Mouse (Mus musculus): Measurements from ENCODE around the gene Cdc42bpb. TPM values are rescaled to one million over a fixed set of nuclear protein-coding genes. Genes with fewer than 3 reads are reported as not detected.

The Cdc42bpb gene
- polyA plus RNA-seq, 1 experiment = 250 TPM

DNA sequence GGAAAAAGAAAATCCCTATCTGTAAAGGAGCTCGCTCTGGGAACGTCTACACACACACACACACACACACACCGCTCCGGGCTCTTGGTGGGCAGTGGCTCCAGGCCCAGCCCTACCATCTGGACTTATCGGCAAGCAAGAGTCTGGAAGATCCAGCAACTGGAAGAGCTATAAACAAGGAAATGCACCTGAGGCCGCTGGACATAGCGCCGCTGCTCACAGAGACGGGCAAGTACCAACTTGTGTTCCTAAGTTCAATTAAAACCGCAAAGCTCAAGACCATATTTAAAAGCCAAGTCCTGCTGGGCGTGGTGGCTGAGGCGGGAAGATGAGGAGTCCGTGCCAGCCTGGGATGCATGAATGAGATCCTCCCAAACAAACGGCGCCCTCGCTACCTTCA is 16.8 kb downstream of the Cdc42bpb start:
- TF ChIP-seq POLR2A (IDR thresholded peaks at IDR 0.05; ENCODE audit: borderline replicate concordance, extremely low read depth, insufficient read depth, insufficient read length, poor library complexity, severe bottlenecking) (no peak), CTCF (IDR thresholded peaks at IDR 0.05; ENCODE audit: borderline replicate concordance, extremely low read depth, insufficient read depth, insufficient read length) (no peak)
- DNase-seq (ENCODE audit: low read depth) = peak; percentile 49

DNA sequence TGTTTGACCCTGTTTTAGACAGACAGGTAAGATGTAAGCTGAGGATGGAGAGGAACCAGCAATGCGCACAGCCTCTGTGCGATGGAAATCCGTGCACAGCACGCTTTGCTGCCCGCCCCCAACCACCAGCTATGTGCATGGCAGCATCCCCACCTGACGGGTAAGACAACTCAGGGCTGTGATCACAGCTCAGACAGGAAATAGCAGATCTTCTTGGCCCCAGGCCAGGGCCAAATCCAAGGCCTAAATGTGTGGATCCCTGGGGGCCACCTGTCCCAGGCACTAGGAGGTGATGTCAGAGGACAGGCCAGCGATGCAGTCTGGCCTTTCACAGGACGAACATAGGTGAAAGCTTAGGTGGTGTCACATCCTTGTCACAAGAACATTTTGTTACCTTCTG is 21.3 kb downstream of the Cdc42bpb start:
- TF ChIP-seq POLR2A (IDR thresholded peaks at IDR 0.05; ENCODE audit: borderline replicate concordance, extremely low read depth, insufficient read depth, insufficient read length, poor library complexity, severe bottlenecking) = no peak
- no peak for TF ChIP-seq CTCF (IDR thresholded peaks at IDR 0.05; ENCODE audit: borderline replicate concordance, extremely low read depth, insufficient read depth, insufficient read length)
- DNase-seq (ENCODE audit: low read depth) = no peak

- DNase-seq (ENCODE audit: low read depth) = no peak
- TF ChIP-seq POLR2A (IDR thresholded peaks at IDR 0.05; ENCODE audit: borderline replicate concordance, extremely low read depth, insufficient read depth, insufficient read length, poor library complexity, severe bottlenecking) (no peak), CTCF (IDR thresholded peaks at IDR 0.05; ENCODE audit: borderline replicate concordance, extremely low read depth, insufficient read depth, insufficient read length) (no peak)
These were observed 23.4 kb downstream of the Cdc42bpb start for GRCm38 (mm10) chr12:111354142-111354541.

DNA sequence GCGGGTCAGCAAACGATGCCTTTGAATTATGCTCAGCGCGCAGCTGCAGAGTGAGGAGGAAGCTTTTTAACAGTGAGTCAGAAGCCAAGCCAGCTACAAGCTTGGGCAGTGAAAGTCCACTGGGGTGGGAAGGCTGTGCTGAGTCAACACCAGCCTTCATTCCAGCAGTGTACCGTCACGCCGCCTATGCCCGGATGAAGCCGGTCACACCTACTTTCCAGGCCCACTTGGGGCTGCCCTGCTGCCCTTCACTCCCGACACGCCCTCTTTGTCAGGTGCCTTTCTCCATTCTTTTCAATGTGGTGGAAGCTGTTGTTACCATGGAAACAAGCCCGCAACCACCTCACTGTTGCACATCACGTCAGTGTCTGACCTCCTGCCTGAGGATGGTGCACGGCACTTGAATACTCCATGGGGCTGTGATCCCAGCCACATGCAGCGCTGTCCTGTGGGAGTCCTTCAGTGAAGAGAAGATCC is 24.0 kb downstream of the Cdc42bpb start:
- TF ChIP-seq POLR2A (IDR thresholded peaks at IDR 0.05; ENCODE audit: borderline replicate concordance, extremely low read depth, insufficient read depth, insufficient read length, poor library complexity, severe bottlenecking) = no peak
- TF ChIP-seq CTCF (IDR thresholded peaks at IDR 0.05; ENCODE audit: borderline replicate concordance, extremely low read depth, insufficient read depth, insufficient read length) = no peak
- peak; percentile 73 for DNase-seq (ENCODE audit: low read depth)

DNA sequence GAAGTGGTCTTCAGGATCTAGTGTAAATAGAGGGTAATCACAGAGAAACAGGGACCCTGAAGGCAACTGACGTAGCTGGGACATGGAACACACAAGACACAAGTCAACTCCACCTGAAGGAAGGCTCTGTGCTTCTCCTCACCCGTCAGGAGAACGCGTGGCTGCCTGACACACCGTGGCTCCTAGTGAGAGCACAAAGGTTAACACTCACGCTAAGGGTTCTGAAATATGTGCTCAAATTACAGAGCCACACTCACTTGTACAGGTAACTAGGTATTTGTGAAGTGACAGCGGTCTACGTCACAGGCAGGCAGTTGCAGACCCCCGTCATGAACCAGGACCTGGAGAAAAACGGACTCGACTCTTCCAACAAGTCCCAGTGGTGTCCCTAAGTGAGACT is 24.5 kb downstream of the Cdc42bpb start:
- DNase-seq (ENCODE audit: low read depth) = no peak
- TF ChIP-seq CTCF (IDR thresholded peaks at IDR 0.05; ENCODE audit: borderline replicate concordance, extremely low read depth, insufficient read depth, insufficient read length) (no peak), POLR2A (IDR thresholded peaks at IDR 0.05; ENCODE audit: borderline replicate concordance, extremely low read depth, insufficient read depth, insufficient read length, poor library complexity, severe bottlenecking) (no peak)

DNA sequence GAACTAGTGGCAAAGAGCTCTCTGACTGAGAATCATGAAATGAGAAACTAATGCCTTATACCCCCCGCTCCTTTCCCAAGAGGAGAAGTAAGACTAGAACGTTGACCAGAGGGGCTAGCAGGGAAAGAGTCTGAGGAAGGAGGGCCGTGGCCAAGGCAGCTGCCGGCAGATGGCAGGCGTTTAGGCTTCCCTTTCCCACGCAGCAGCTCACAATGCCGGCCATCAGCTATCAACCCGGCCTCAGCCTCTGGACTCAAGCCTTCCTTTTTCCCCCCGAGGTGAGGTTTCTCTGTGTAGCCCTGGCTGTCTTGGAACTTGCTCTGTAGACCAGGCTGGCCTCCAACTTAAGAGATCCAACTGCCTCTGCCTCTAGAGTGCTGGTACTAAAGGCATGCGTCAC is 25.0 kb downstream of the Cdc42bpb start:
- no peak for DNase-seq (ENCODE audit: low read depth)
- TF ChIP-seq CTCF (IDR thresholded peaks at IDR 0.05; ENCODE audit: borderline replicate concordance, extremely low read depth, insufficient read depth, insufficient read length) (no peak), POLR2A (IDR thresholded peaks at IDR 0.05; ENCODE audit: borderline replicate concordance, extremely low read depth, insufficient read depth, insufficient read length, poor library complexity, severe bottlenecking) (no peak)

- DNase-seq (ENCODE audit: low read depth) = no peak
- no peak for TF ChIP-seq POLR2A (IDR thresholded peaks at IDR 0.05; ENCODE audit: borderline replicate concordance, extremely low read depth, insufficient read depth, insufficient read length, poor library complexity, severe bottlenecking)
- no peak for TF ChIP-seq CTCF (IDR thresholded peaks at IDR 0.05; ENCODE audit: borderline replicate concordance, extremely low read depth, insufficient read depth, insufficient read length)
These were observed 27.8 kb downstream of the Cdc42bpb start for GRCm38 (mm10) chr12:111349540-111350231.

GRCm38 (mm10) chr12:111343956-111344355 is 33.6 kb downstream of the Cdc42bpb start:
- no peak for DNase-seq (ENCODE audit: low read depth)
- TF ChIP-seq POLR2A (IDR thresholded peaks at IDR 0.05; ENCODE audit: borderline replicate concordance, extremely low read depth, insufficient read depth, insufficient read length, poor library complexity, severe bottlenecking) (no peak), CTCF (IDR thresholded peaks at IDR 0.05; ENCODE audit: borderline replicate concordance, extremely low read depth, insufficient read depth, insufficient read length) (no peak)

- no peak for TF ChIP-seq POLR2A (IDR thresholded peaks at IDR 0.05; ENCODE audit: borderline replicate concordance, extremely low read depth, insufficient read depth, insufficient read length, poor library complexity, severe bottlenecking)
- no peak for TF ChIP-seq CTCF (IDR thresholded peaks at IDR 0.05; ENCODE audit: borderline replicate concordance, extremely low read depth, insufficient read depth, insufficient read length)
- no peak for DNase-seq (ENCODE audit: low read depth)
These were observed 36.8 kb downstream of the Cdc42bpb start for GRCm38 (mm10) chr12:111340692-111341091.

DNA sequence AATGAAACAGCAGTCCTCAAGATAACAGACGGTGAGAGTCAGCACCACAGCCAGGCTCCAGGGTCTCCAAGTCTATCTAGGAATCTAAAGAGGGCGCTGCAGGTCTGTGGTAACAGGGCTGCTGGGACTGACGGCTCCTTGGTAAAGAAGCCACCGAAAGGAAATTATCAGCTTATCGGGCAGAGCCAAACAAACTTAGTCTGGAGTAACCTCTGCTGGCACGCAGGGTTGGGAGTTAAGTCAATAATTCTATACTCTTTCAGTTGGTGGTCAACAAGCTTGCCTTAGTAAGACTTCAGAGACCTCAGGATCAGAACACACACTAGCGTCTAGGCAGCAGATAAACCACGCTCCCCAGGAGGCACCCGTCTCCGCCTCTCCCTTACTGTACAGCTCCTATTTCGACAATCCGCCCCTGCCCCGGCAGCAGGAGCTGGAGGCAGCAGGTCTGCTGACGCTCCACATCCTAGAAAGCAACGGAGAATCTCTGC is 39.6 kb downstream of the Cdc42bpb start:
- no peak for TF ChIP-seq POLR2A (IDR thresholded peaks at IDR 0.05; ENCODE audit: borderline replicate concordance, extremely low read depth, insufficient read depth, insufficient read length, poor library complexity, severe bottlenecking)
- DNase-seq (ENCODE audit: low read depth) = no peak

DNA sequence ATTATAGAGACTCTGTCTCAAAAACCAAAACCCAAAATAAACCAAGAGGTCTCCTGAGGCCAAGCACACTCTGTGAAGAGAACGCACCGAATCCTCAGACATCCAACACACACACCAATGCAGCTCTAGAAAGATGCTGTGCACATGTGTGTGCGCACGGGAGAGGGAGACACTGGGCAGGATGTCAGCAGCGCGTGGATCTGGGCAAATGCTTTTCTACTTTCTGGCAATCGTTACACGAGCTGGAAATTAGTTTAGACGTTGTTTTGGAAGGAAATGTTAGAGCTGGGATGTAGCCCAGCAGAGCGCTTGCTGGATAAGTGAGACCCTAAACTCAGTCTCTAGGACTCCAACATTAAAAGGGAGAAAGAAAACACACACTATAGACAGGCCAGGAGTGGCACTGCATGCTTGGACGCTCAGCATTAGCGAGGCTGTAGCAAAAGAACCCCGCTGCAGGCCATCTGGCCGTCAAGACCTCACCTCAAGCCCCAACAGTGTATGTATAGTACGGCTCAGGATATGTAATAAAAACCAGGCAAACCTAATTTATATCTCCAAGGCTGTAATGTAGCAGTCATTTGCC is 44.4 kb downstream of the Cdc42bpb start:
- DNase-seq (ENCODE audit: low read depth) = peak; percentile 55
- TF ChIP-seq CTCF (IDR thresholded peaks at IDR 0.05; ENCODE audit: borderline replicate concordance, extremely low read depth, insufficient read depth, insufficient read length) = no peak
- TF ChIP-seq POLR2A (IDR thresholded peaks at IDR 0.05; ENCODE audit: borderline replicate concordance, extremely low read depth, insufficient read depth, insufficient read length, poor library complexity, severe bottlenecking) = no peak

DNA sequence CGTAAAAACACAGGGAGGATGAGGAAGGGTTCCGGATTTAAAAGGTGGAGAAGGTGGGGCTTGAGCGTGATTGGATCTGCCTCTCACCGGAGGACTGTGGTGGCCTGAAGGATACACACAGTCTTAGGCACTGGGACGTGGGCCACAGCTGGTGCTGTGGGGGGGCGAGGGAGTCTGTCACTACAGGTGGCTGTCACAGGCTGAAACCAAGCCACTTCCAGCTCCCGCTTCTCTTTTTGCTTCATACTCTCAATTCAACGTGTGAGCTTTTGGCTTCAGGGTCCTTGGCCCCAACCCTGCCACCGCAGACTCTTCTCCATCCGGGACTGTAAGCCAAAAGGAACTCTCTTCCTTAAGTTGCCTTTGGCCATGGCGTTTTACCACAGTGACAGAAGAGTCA is 45.1 kb downstream of the Cdc42bpb start:
- DNase-seq (ENCODE audit: low read depth) = no peak
- TF ChIP-seq CTCF (IDR thresholded peaks at IDR 0.05; ENCODE audit: borderline replicate concordance, extremely low read depth, insufficient read depth, insufficient read length) (no peak), POLR2A (IDR thresholded peaks at IDR 0.05; ENCODE audit: borderline replicate concordance, extremely low read depth, insufficient read depth, insufficient read length, poor library complexity, severe bottlenecking) (no peak)

Data from brain, embryonic 14.5 days (tissue).